In the genomic region with DNA sequence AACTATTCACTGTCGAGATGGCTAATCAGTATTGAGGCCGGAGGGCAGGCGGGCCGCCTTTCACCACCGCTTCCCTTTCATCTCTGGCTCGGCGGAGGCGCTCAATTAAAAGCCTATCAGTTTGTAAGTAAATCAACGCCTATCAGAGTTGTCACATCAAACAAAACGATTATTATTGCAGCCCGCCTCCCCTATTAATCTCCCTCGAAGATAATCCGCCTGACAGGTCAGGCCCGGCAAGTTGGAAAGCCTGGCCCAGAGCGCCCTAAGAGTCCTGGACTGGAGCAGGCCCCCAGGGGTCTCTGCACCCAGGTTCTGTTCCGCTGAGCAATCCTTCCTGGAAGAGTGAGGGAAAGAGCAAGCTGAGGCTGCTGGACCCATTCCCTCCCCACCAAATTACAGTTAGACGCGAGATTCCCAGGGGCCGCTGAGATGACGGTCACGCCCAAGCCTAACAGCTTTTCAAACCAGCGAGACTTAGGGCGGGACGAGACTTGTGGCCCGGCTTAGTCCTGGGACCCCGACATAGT, we compare ENCODE assay signal across 10 mouse cellular contexts. TPM values are rescaled to one million over a fixed set of nuclear protein-coding genes. Genes with fewer than 3 reads are reported as not detected.
DNase-seq lines count a peak whose midpoint lies in the region; ATAC-seq and TF ChIP-seq lines count a peak whose summit lies in the region.
"Had no signal": no experiment of that assay in that cellular context is flagged by ENCODE, and none has a peak within 500 bp of the region (broad histone marks: within the 10 kb centered on the region; RNA-seq: fewer than 3 reads in every experiment).

No protein-coding gene starts in this region.

- in situ Hi-C loops in ES-E14 (cut with MboI; ENCODE audit: low sequenced_read_pairs in 2 of 2, unreplicated experiment in 2 of 2) = loop anchor here (25.0 kb wide), 2 partner anchors 821 to 1421 kb away; no protein-coding TSS in a partner anchor

- H3K4me1 ChIP-seq in ES-E14 (ENCODE audit: control insufficient read depth in 2 of 2, insufficient read depth in 2 of 2, low read length in 2 of 2, poor library complexity in 1 of 2) = peaks cover 0 to 19% of the 10 kb centered on the region in 2 experiments; a peak in 2 of 4 replicates
- H3K4me1 ChIP-seq in embryonic facial prominence, embryonic 10.5 days = peaks cover 79% of the 10 kb centered on the region
- H3K4me1 ChIP-seq in heart, embryonic 16.5 days (ENCODE audit: control insufficient read depth, insufficient read depth, low read length) = peaks cover 17% of the 10 kb centered on the region
- H3K4me1 ChIP-seq in midbrain, embryonic 12.5 days = peaks cover 67% of the 10 kb centered on the region

- H3K27ac ChIP-seq in ES-E14 (ENCODE audit: insufficient read depth, low read depth, low read length, poor library complexity, severe bottlenecking) = no peak overlapping the region
- 0 out of 2 replicates have a peak overlapping the region, but pooled peaks have one; percentile 35 for H3K27ac ChIP-seq in embryonic facial prominence, embryonic 10.5 days (replicated peaks)
- no peak overlapping the region for H3K27ac ChIP-seq in heart, embryonic 16.5 days (ENCODE audit: low read length)
- peak overlapping the region; percentile 98 for H3K27ac ChIP-seq in midbrain, embryonic 12.5 days (replicated peaks)
- H3K27ac ChIP-seq in layer of hippocampus, adult 2 months = no peak overlapping the region

- no peak for TF ChIP-seq CTCF in layer of hippocampus, adult 2 months (conservative IDR thresholded peaks at IDR 0.05)

- H3K4me3 ChIP-seq in ES-E14 (ENCODE audit: insufficient read depth in 1 of 2, low read depth in 1 of 2, low read length in 2 of 2, poor library complexity in 1 of 2, severe bottlenecking in 1 of 2) = no peak overlapping the region
- H3K4me3 ChIP-seq in embryonic facial prominence, embryonic 10.5 days = peak overlapping the region; percentile 85
- H3K4me3 ChIP-seq in heart, embryonic 16.5 days (ENCODE audit: low read length) = peak overlapping the region; percentile 66
- H3K4me3 ChIP-seq in midbrain, embryonic 12.5 days = peak overlapping the region; percentile 90
- H3K4me3 ChIP-seq in layer of hippocampus, adult 2 months = no peak overlapping the region
- H3K4me3 ChIP-seq: megakaryocyte, embryonic 14.5 days had no signal

- no peak overlapping the region for H3K9ac ChIP-seq in ES-E14 (ENCODE audit: insufficient read depth, low read depth, low read length, poor library complexity, severe bottlenecking)
- no peak overlapping the region for H3K9ac ChIP-seq in heart, embryonic 16.5 days (ENCODE audit: low read length)
- peak overlapping the region; percentile 44; the same call in 1 of the 2 replicates for H3K9ac ChIP-seq in midbrain, embryonic 12.5 days (replicated peaks)

- no peak for DNase-seq in ES-E14 (ENCODE audit: low read depth, low spot score)
- DNase-seq in embryonic facial prominence, embryonic 10.5 days (ENCODE audit: low spot score) = peak; percentile 79
- DNase-seq in kidney, postnatal 4 days = peak; percentile 79 to 86
- DNase-seq in urinary bladder, postnatal 36 days (ENCODE audit: low spot score in 2 of 2) = peak; percentile 35 to 66
- no peak for DNase-seq in natural killer cell, adult 2 months (ENCODE audit: low spot score in 2 of 2)
- no peak for DNase-seq in layer of hippocampus, adult 2 months (ENCODE audit: low spot score in 2 of 2)

- WGBS in embryonic facial prominence, embryonic 10.5 days = under 1% methylated on average over 26 of the region's 26 CpGs
- WGBS in heart, embryonic 16.5 days = 14% methylated on average over 26 of the region's 26 CpGs
- under 1% methylated on average over 26 of the region's 26 CpGs for WGBS in midbrain, embryonic 12.5 days

- no peaks in the 10 kb centered on the region for H3K9me3 ChIP-seq in ES-E14 (ENCODE audit: control insufficient read depth, insufficient read depth, low read depth, low read length)
- no peaks in the 10 kb centered on the region for H3K9me3 ChIP-seq in embryonic facial prominence, embryonic 10.5 days
- H3K9me3 ChIP-seq in heart, embryonic 16.5 days (replicated peaks; ENCODE audit: control insufficient read depth, low read length) = no peaks in the 10 kb centered on the region
- H3K9me3 ChIP-seq in midbrain, embryonic 12.5 days = no peaks in the 10 kb centered on the region

- peak overlapping the region; percentile 83 for H3K4me2 ChIP-seq in heart, embryonic 16.5 days (ENCODE audit: low read depth, low read length)
- H3K4me2 ChIP-seq in midbrain, embryonic 12.5 days (replicated peaks) = peak overlapping the region; percentile 89

- no peaks in the 10 kb centered on the region for H3K36me3 ChIP-seq in ES-E14 (ENCODE audit: control insufficient read depth, insufficient read depth, low read length, poor library complexity, severe bottlenecking)
- no peaks in the 10 kb centered on the region for H3K36me3 ChIP-seq in embryonic facial prominence, embryonic 10.5 days (replicated peaks)
- H3K36me3 ChIP-seq in heart, embryonic 16.5 days (ENCODE audit: control insufficient read depth, insufficient read depth) = no peaks in the 10 kb centered on the region
- no peaks in the 10 kb centered on the region for H3K36me3 ChIP-seq in midbrain, embryonic 12.5 days

- ATAC-seq in heart, embryonic 16.5 days (replicated peaks; ENCODE audit: extremely low read depth, insufficient read depth, low FRiP score) = no peak
- ATAC-seq in midbrain, embryonic 12.5 days (ENCODE audit: low FRiP score, low read depth) = peak; percentile 20; the same call in 1 of the 2 replicates
- ATAC-seq: Patski had no signal

- peaks cover 90% of the 10 kb centered on the region for H3K27me3 ChIP-seq in embryonic facial prominence, embryonic 10.5 days (replicated peaks; ENCODE audit: low read depth, poor library complexity, severe bottlenecking)
- peaks cover 49% of the 10 kb centered on the region for H3K27me3 ChIP-seq in heart, embryonic 16.5 days (ENCODE audit: control insufficient read depth, insufficient read depth, low read length)
- H3K27me3 ChIP-seq in midbrain, embryonic 12.5 days = peaks cover 35% of the 10 kb centered on the region
- H3K27me3 ChIP-seq: Patski had no signal

TF ChIP-seq in ES-E14, 5 proteins besides CTCF, POLR2A, EP300 and RAD21:
- TF ChIP-seq MAFK (IDR thresholded peaks at IDR 0.05; ENCODE audit: insufficient read depth, low read depth, low read length) (no peak), ZC3H11A (IDR thresholded peaks at IDR 0.05; ENCODE audit: borderline replicate concordance, low read depth, low read length) (no peak), ZNF384 (IDR thresholded peaks at IDR 0.05; ENCODE audit: low read depth, low read length) (no peak), HCFC1 (IDR thresholded peaks at IDR 0.05; ENCODE audit: borderline replicate concordance, insufficient read depth, low read length) (no peak), CHD2 (IDR thresholded peaks at IDR 0.05; ENCODE audit: low read depth, low read length) (peak; percentile 62; the same call in 1 of the 2 replicates)

RNA-seq across cellular contexts. Expression of a gene that starts 1.9 kb away (rescaled TPM):
- total RNA-seq in ES-E14 (2012; rRNA removed) = 0.21 and 1.2 TPM in 2 replicates
- 9.7 and 12.5 TPM in 2 replicates for polyA plus RNA-seq in embryonic facial prominence, embryonic 10.5 days (2016; fragmentation: Nextera tagmentation; extraction: Ambion mirVana)
- polyA plus RNA-seq in heart, embryonic 16.5 days (2015; fragmentation: Nextera tagmentation; extraction: Ambion mirVana) = 1.9 and 2.9 TPM in 2 replicates
- polyA plus RNA-seq in midbrain, embryonic 12.5 days (2016; fragmentation: Nextera tagmentation; extraction: Ambion mirVana) = 19.4 and 22.4 TPM in 2 replicates
- total RNA-seq in layer of hippocampus, adult 2 months (2021) = 1 to 10 TPM; 2.2 to 2.5 TPM

RNA-seq across cellular contexts. Expression of a gene that starts 28.2 kb away (rescaled TPM):
- 0.22 TPM in 1 of 2 replicates, not detected in the other for total RNA-seq in ES-E14 (2012; rRNA removed)
- polyA plus RNA-seq in embryonic facial prominence, embryonic 10.5 days (2016; fragmentation: Nextera tagmentation; extraction: Ambion mirVana) = 0.85 and 0.88 TPM in 2 replicates
- 0.34 and 0.55 TPM in 2 replicates for polyA plus RNA-seq in heart, embryonic 16.5 days (2015; fragmentation: Nextera tagmentation; extraction: Ambion mirVana)
- polyA plus RNA-seq in midbrain, embryonic 12.5 days (2016; fragmentation: Nextera tagmentation; extraction: Ambion mirVana) = 0.52 TPM in 1 of 2 replicates, not detected in the other
- total RNA-seq in layer of hippocampus, adult 2 months (2021) = 1 to 10 TPM in 1 of 2 experiments, under 1 TPM in 1; 0.87 to 1.5 TPM

Comparison
In these comparisons a context has a peak if more than half of its experiments do, and no peak if none do; other contexts are left out.
1. DNase-seq: peak in embryonic facial prominence, embryonic 10.5 days (single experiment), kidney, postnatal 4 days (2 of 2) and urinary bladder, postnatal 36 days (2 of 2); none in ES-E14 (single experiment), natural killer cell, adult 2 months (0 of 2) and layer of hippocampus, adult 2 months (0 of 2).
2. H3K27ac ChIP-seq: peak in embryonic facial prominence, embryonic 10.5 days (single experiment) and midbrain, embryonic 12.5 days (single experiment); none in ES-E14 (single experiment), heart, embryonic 16.5 days (single experiment) and layer of hippocampus, adult 2 months (single experiment).
3. H3K4me3 ChIP-seq: peak in embryonic facial prominence, embryonic 10.5 days (single experiment), heart, embryonic 16.5 days (single experiment) and midbrain, embryonic 12.5 days (single experiment); none in ES-E14 (0 of 2) and layer of hippocampus, adult 2 months (single experiment).